Mouse (Mus musculus): ENCODE data around the gene Ahsg. TPM values are rescaled to one million over a fixed set of nuclear protein-coding genes. Genes with fewer than 3 reads are reported as not detected.

Gene Ahsg
- total and polyA plus RNA-seq, 3 experiments: 0.13 TPM; not detected in 2

DNA sequence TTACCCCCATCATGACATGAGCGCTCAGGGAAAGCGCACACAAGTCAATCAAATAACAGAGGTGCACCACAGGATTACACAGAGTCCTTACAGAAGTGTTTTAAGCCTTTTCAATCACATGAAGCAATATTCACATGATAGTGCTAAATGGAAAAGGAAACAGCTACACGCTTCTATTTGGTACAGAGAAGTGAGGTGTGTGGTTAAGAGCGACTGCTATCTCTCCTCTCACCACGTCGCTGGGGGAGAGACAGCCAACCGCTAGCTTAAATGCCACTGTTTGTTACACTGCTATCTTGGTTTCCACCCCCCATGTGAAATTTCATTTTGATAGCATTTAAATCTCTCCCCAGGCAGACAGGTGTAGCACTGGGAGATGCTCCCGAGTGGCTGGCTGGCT, 1.4 kb upstream of the Ahsg start (continued):
- no peak for TF ChIP-seq TAL1 (IDR thresholded peaks at IDR 0.05; ENCODE audit: low read length)
- TF ChIP-seq POLR2A (IDR thresholded peaks at IDR 0.05; ENCODE audit: control insufficient read depth in 1 of 2, insufficient read depth in 1 of 2, low read depth in 1 of 2, low read length in 2 of 2, poor library complexity in 1 of 2): no peak
- TF ChIP-seq MAFK (IDR thresholded peaks at IDR 0.05; ENCODE audit: borderline replicate concordance, low read depth, low read length): no peak
- TF ChIP-seq NELFE (IDR thresholded peaks at IDR 0.05; ENCODE audit: low read depth, low read length): no peak
- no peak for TF ChIP-seq ZMIZ1 (IDR thresholded peaks at IDR 0.05; ENCODE audit: low read depth, low read length)
- TF ChIP-seq EP300 (IDR thresholded peaks at IDR 0.05; ENCODE audit: low read depth in 1 of 2, low read length in 2 of 2): peak; percentile 27 to 71; a peak in 3 of 4 replicates
- peak; percentile 47; the same call in 1 of the 2 replicates for TF ChIP-seq GATA1 (IDR thresholded peaks at IDR 0.05; ENCODE audit: low read depth, low read length)
- TF ChIP-seq NRF1 (IDR thresholded peaks at IDR 0.05; ENCODE audit: insufficient read depth, low read depth, low read length, poor library complexity, severe bottlenecking): no peak
- no peak for TF ChIP-seq RAD21 (IDR thresholded peaks at IDR 0.05; ENCODE audit: low read depth, low read length)
- TF ChIP-seq BHLHE40 (IDR thresholded peaks at IDR 0.05; ENCODE audit: borderline replicate concordance, low read depth, low read length): no peak
- TF ChIP-seq USF1 (IDR thresholded peaks at IDR 0.05; ENCODE audit: low read depth, low read length): peak; percentile 66; the same call in 1 of the 2 replicates
- TF ChIP-seq POLR2AphosphoS2 (IDR thresholded peaks at IDR 0.05; ENCODE audit: low read length): no peak
- no peak for TF ChIP-seq SMC3 (IDR thresholded peaks at IDR 0.05; ENCODE audit: low read depth, low read length)
- no peak for TF ChIP-seq KAT2A (conservative IDR thresholded peaks at IDR 0.05; ENCODE audit: low read depth, low read length)
- no peak for TF ChIP-seq ELF1 (IDR thresholded peaks at IDR 0.05; ENCODE audit: low read depth, low read length)
- TF ChIP-seq TCF12 (IDR thresholded peaks at IDR 0.05; ENCODE audit: low read depth, low read length): peak; percentile 62; the same call in 1 of the 2 replicates
- TF ChIP-seq CTCF (IDR thresholded peaks at IDR 0.05 in 2 of 3, conservative IDR thresholded peaks at IDR 0.05 in 1 of 3; ENCODE audit: control insufficient read depth in 1 of 3, insufficient read depth in 1 of 3, low read depth in 2 of 3, low read length in 3 of 3, poor library complexity in 1 of 3, severe bottlenecking in 1 of 3): no peak

DNA sequence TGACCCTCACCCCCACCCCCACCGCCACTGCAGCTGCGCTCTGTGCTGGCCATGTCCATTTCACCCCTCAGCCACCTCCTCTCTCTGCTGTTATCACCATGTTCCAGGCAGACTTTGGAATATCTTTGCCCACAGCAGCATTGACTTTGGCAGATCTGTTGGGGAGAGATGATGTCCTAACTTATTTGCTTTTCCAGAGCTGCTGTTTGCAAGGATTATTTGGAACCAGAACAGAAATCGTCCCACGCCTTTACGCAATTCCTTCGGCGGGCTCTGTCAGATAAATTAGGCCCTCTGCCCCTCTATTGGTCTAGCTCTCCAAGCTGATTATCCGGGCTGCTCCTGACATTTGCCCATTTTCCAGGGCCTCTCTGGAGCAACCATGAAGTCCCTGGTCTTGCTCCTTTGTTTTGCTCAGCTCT, 667 bp downstream of the Ahsg start:
- DNase-seq (ENCODE audit: low read depth, low spot score): no peak
- H3K4me1 ChIP-seq (ENCODE audit: control insufficient read depth in 1 of 2, insufficient read depth in 2 of 2, low read length in 2 of 2): peaks cover 0 to 17% of the 10 kb centered on the region in 2 experiments; a peak in 3 of 4 replicates
- H3K9ac ChIP-seq (ENCODE audit: control insufficient read depth, low read depth, low read length, poor library complexity, severe bottlenecking): no peak overlapping the region
- TF ChIP-seq TCF12 (IDR thresholded peaks at IDR 0.05; ENCODE audit: low read depth, low read length) (no peak), TAL1 (IDR thresholded peaks at IDR 0.05; ENCODE audit: low read length) (0 out of 2 replicates have a peak, but pooled peaks have one; percentile 2), CTCF (IDR thresholded peaks at IDR 0.05 in 2 of 3, conservative IDR thresholded peaks at IDR 0.05 in 1 of 3; ENCODE audit: control insufficient read depth in 1 of 3, insufficient read depth in 1 of 3, low read depth in 2 of 3, low read length in 3 of 3, poor library complexity in 1 of 3, severe bottlenecking in 1 of 3) (no peak)
- H3K9me3 ChIP-seq (replicated peaks; ENCODE audit: insufficient read depth, low read length): no peaks in the 10 kb centered on the region
- peaks cover 0 to 13% of the 10 kb centered on the region in 2 experiments; a peak in 1 of 4 replicates for H3K36me3 ChIP-seq (ENCODE audit: control insufficient read depth in 1 of 2, insufficient read depth in 2 of 2, low read length in 2 of 2)
- H3K79me2 ChIP-seq (ENCODE audit: control insufficient read depth, insufficient read depth, low read length, poor library complexity): no peaks in the 10 kb centered on the region
- no peak overlapping the region for H3K4me3 ChIP-seq (ENCODE audit: control insufficient read depth in 1 of 2, insufficient read depth in 1 of 2, low read depth in 2 of 2, low read length in 2 of 2)
- H3K27ac ChIP-seq (ENCODE audit: control insufficient read depth, low read depth, low read length): no peak overlapping the region
- H3K27me3 ChIP-seq (ENCODE audit: control insufficient read depth in 1 of 2, insufficient read depth in 2 of 2, low read length in 2 of 2): no peaks in the 10 kb centered on the region

DNA sequence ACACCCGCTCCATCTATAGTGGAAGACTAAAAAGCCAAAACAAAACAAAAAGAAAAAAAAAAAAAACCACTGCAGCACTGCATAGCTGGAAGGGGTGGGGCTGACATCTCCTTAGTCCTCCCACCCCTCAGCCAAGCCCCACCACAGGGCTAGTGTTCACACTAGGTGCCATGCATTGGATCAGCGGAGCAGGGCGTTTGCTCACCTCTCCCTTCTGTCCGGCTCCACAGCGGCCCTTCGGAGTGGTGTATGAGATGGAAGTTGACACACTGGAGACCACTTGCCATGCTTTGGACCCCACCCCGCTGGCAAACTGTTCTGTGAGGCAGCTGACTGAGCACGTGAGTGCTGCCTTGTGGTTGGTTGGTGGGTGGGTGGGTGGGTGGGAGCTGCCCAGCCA, 3.0 kb downstream of the Ahsg start:
- H3K9ac ChIP-seq (ENCODE audit: control insufficient read depth, low read depth, low read length, poor library complexity, severe bottlenecking): no peak overlapping the region
- H3K4me1 ChIP-seq (ENCODE audit: control insufficient read depth in 1 of 2, insufficient read depth in 2 of 2, low read length in 2 of 2): peaks cover 0 to 16% of the 10 kb centered on the region in 2 experiments; a peak in 3 of 4 replicates
- peaks cover 0 to 12% of the 10 kb centered on the region in 2 experiments; a peak in 1 of 4 replicates for H3K36me3 ChIP-seq (ENCODE audit: control insufficient read depth in 1 of 2, insufficient read depth in 2 of 2, low read length in 2 of 2)
- H3K27ac ChIP-seq (ENCODE audit: control insufficient read depth, low read depth, low read length): no peak overlapping the region
- peaks cover 0 to 2% of the 10 kb centered on the region in 2 experiments; a peak in 1 of 4 replicates for H3K27me3 ChIP-seq (ENCODE audit: control insufficient read depth in 1 of 2, insufficient read depth in 2 of 2, low read length in 2 of 2)
- TF ChIP-seq NELFE (IDR thresholded peaks at IDR 0.05; ENCODE audit: low read depth, low read length) (no peak), POLR2AphosphoS2 (IDR thresholded peaks at IDR 0.05; ENCODE audit: low read length) (no peak), MAZ (IDR thresholded peaks at IDR 0.05; ENCODE audit: low read depth, low read length) (no peak), TCF12 (IDR thresholded peaks at IDR 0.05; ENCODE audit: low read depth, low read length) (no peak), SIN3A (IDR thresholded peaks at IDR 0.05; ENCODE audit: low read length) (no peak), ETS1 (IDR thresholded peaks at IDR 0.05; ENCODE audit: low read depth, low read length) (no peak), MYC (IDR thresholded peaks at IDR 0.05; ENCODE audit: low read depth, low read length) (no peak), POLR2AphosphoS5 (IDR thresholded peaks at IDR 0.05; ENCODE audit: borderline replicate concordance, low read depth, low read length) (no peak), TBP (IDR thresholded peaks at IDR 0.05; ENCODE audit: low read depth, low read length) (no peak), RAD21 (IDR thresholded peaks at IDR 0.05; ENCODE audit: low read depth, low read length) (no peak), CHD2 (IDR thresholded peaks at IDR 0.05; ENCODE audit: low read length) (no peak), CHD1 (IDR thresholded peaks at IDR 0.05; ENCODE audit: low read depth, low read length) (no peak), ELF1 (IDR thresholded peaks at IDR 0.05; ENCODE audit: low read depth, low read length) (no peak), EP300 (IDR thresholded peaks at IDR 0.05; ENCODE audit: low read depth in 1 of 2, low read length in 2 of 2) (no peak)
- no peaks in the 10 kb centered on the region for H3K9me3 ChIP-seq (replicated peaks; ENCODE audit: insufficient read depth, low read length)
- no peaks in the 10 kb centered on the region for H3K79me2 ChIP-seq (ENCODE audit: control insufficient read depth, insufficient read depth, low read length, poor library complexity)
- no peak for DNase-seq (ENCODE audit: low read depth, low spot score)
- H3K4me3 ChIP-seq (ENCODE audit: control insufficient read depth in 1 of 2, insufficient read depth in 1 of 2, low read depth in 2 of 2, low read length in 2 of 2): no peak overlapping the region

Measured in MEL (cell line).